Comparison of ENCODE assay signal across 12 mouse cellular contexts in genomic region chr4:86625463-86625862, GRCm38 (mm10).
"Had no signal": no experiment of that assay in that cellular context is flagged by ENCODE, and none has a peak within 500 bp of the region (broad histone marks: within the 10 kb centered on the region; RNA-seq: fewer than 3 reads in every experiment).

No protein-coding gene starts in this region.

- H3K27me3 ChIP-seq: limb, embryonic 13.5 days; midbrain, embryonic 15.5 days; neural tube, embryonic 12.5 days had no signal

- ATAC-seq: midbrain, embryonic 15.5 days had no signal

- H3K36me3 ChIP-seq: limb, embryonic 13.5 days; midbrain, embryonic 15.5 days; neural tube, embryonic 12.5 days had no signal

- DNase-seq: kidney, adult 8-10 months; kidney, postnatal 36 days; layer of hippocampus, adult 9-11 months; left cerebral cortex, postnatal 4 days; retina, postnatal 1 day; thymus, postnatal 36 days had no signal

- H3K9ac ChIP-seq: limb, embryonic 13.5 days; liver, embryonic 14.5 days; midbrain, embryonic 15.5 days; neural tube, embryonic 12.5 days had no signal

- H3K9me3 ChIP-seq: limb, embryonic 13.5 days; midbrain, embryonic 15.5 days; neural tube, embryonic 12.5 days had no signal

- H3K27ac ChIP-seq: limb, embryonic 13.5 days; liver, embryonic 14.5 days; midbrain, embryonic 15.5 days; neural tube, embryonic 12.5 days had no signal

- H3K4me2 ChIP-seq: limb, embryonic 13.5 days; midbrain, embryonic 11.5 days; midbrain, embryonic 15.5 days; neural tube, embryonic 12.5 days had no signal

- H3K4me3 ChIP-seq: limb, embryonic 13.5 days; megakaryocyte, embryonic 14.5 days; midbrain, embryonic 15.5 days; neural tube, embryonic 12.5 days had no signal

- H3K4me1 ChIP-seq: limb, embryonic 13.5 days; megakaryocyte, embryonic 14.5 days; midbrain, embryonic 15.5 days; neural tube, embryonic 12.5 days had no signal
